Mouse (Mus musculus): ENCODE measurements around the gene Eif4e2.

- no peak for TF ChIP-seq POLR2A (IDR thresholded peaks at IDR 0.05; ENCODE audit: low read depth, low read length)
- TF ChIP-seq CTCF (IDR thresholded peaks at IDR 0.05; ENCODE audit: borderline replicate concordance, insufficient read depth, low read length) = no peak
These were observed 73.4 kb downstream of the Eif4e2 start for GRCm38 (mm10) chr1:87287105-87287504.

Data from embryonic fibroblast, embryonic 13.5 days (primary cell).